Mouse (Mus musculus): Measurements from ENCODE around the gene Olfr1442.
"Not testable (repeated sequence)": the region's sequence is repeated elsewhere in the genome, so short reads cannot be mapped to it uniquely, and the experiment has no call there.

The Olfr1442 gene

GRCm38 (mm10) chr19:12670139-12670538, at the start of gene Olfr1442:
TSS of gene Olfr1442 (plus strand) at chr19:12670439.
- in situ Hi-C loops (cut with MboI): no loop called here

GRCm38 (mm10) chr19:12633176-12633575, 37.1 kb upstream of the Olfr1442 start, which contains the start of gene Glyat:
TSS of gene Glyat (plus strand) at chr19:12633308.
- in situ Hi-C loops (cut with MboI): no loop called here

GRCm38 (mm10) chr19:12634259-12634658, 36.0 kb upstream of the Olfr1442 start:
- in situ Hi-C loops (cut with MboI): no loop called here

- in situ Hi-C loops (cut with MboI): no loop called here
Observed at GRCm38 (mm10) chr19:12634963-12635362, 35.3 kb upstream of the Olfr1442 start.

- in situ Hi-C loops (cut with MboI): no loop called here
Observed at GRCm38 (mm10) chr19:12636863-12637262, 33.4 kb upstream of the Olfr1442 start.

- in situ Hi-C loops (cut with MboI): no loop called here
Observed at GRCm38 (mm10) chr19:12638049-12638448, 32.2 kb upstream of the Olfr1442 start.

GRCm38 (mm10) chr19:12649511-12649910, 20.7 kb upstream of the Olfr1442 start:
- in situ Hi-C loops (cut with MboI): no loop called here

GRCm38 (mm10) chr19:12666156-12666555, 4.1 kb upstream of the Olfr1442 start:
- in situ Hi-C loops (cut with MboI): no loop called here

GRCm38 (mm10) chr19:12668601-12669000, 1.6 kb upstream of the Olfr1442 start:
- in situ Hi-C loops (cut with MboI): not testable (repeated sequence)

- in situ Hi-C loops (cut with MboI): no loop called here
Observed at GRCm38 (mm10) chr19:12671051-12671450, 812 bp downstream of the Olfr1442 start.

GRCm38 (mm10) chr19:12677812-12678211, 7.6 kb downstream of the Olfr1442 start, which contains the start of gene Olfr1443:
TSS of gene Olfr1443 (plus strand) at chr19:12678112.
- in situ Hi-C loops (cut with MboI): no loop called here

GRCm38 (mm10) chr19:12684638-12685037, 14.4 kb downstream of the Olfr1442 start:
- in situ Hi-C loops (cut with MboI): no loop called here

- in situ Hi-C loops (cut with MboI): no loop called here
Observed at GRCm38 (mm10) chr19:12685231-12685630, 15.0 kb downstream of the Olfr1442 start.

GRCm38 (mm10) chr19:12695590-12695989, 25.4 kb downstream of the Olfr1442 start, which contains the start of gene Keg1:
TSS of gene Keg1 (plus strand) at chr19:12695786.
- in situ Hi-C loops (cut with MboI): no loop called here

GRCm38 (mm10) chr19:12696221-12696620, 26.0 kb downstream of the Olfr1442 start:
- in situ Hi-C loops (cut with MboI): no loop called here

GRCm38 (mm10) chr19:12708458-12708857, 38.2 kb downstream of the Olfr1442 start:
- in situ Hi-C loops (cut with MboI): no loop called here

GRCm38 (mm10) chr19:12708986-12709385, 38.7 kb downstream of the Olfr1442 start:
- in situ Hi-C loops (cut with MboI): no loop called here

GRCm38 (mm10) chr19:12719189-12719588, 49.0 kb downstream of the Olfr1442 start:
- in situ Hi-C loops (cut with MboI): no loop called here

- in situ Hi-C loops (cut with MboI): no loop called here
Observed at GRCm38 (mm10) chr19:12720463-12720862, 50.2 kb downstream of the Olfr1442 start.

- in situ Hi-C loops (cut with MboI): not testable (repeated sequence)
Observed at GRCm38 (mm10) chr19:12720919-12721318, 50.7 kb downstream of the Olfr1442 start.

- in situ Hi-C loops (cut with MboI): not testable (repeated sequence)
Observed at GRCm38 (mm10) chr19:12721596-12721995, 51.4 kb downstream of the Olfr1442 start.

GRCm38 (mm10) chr19:12722308-12722707, 52.1 kb downstream of the Olfr1442 start:
- in situ Hi-C loops (cut with MboI): no loop called here

GRCm38 (mm10) chr19:12725851-12726250, 55.6 kb downstream of the Olfr1442 start:
- in situ Hi-C loops (cut with MboI): no loop called here

All from mature B cell (primary cell).